Mouse (Mus musculus): ENCODE measurements around the gene Eps8.

Eps8 gene

DNA sequence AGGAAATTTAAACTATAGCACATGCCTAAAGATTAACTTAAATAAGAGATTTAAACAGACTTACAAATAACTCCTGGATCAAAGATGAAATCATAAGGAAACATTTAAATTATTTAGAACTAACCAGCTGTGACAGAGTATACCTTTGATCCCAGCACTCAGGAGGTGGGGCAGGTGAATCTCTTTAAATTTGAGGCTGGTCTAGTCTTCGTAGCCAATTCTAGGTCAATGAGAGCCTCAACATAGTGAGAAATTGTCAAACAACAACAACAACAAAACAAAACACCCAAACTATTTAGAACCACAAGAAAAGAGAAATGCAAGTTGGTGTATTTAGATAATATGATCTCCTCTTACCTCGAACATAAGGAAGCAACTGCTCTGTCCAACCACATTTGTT, at the start of gene Eps8:
Gene Eps8, minus strand, starts transcription at position 101 of the 400 bp plus-strand sequence.
- DNase-seq (ENCODE audit: low spot score in 2 of 2), result no peak

DNA sequence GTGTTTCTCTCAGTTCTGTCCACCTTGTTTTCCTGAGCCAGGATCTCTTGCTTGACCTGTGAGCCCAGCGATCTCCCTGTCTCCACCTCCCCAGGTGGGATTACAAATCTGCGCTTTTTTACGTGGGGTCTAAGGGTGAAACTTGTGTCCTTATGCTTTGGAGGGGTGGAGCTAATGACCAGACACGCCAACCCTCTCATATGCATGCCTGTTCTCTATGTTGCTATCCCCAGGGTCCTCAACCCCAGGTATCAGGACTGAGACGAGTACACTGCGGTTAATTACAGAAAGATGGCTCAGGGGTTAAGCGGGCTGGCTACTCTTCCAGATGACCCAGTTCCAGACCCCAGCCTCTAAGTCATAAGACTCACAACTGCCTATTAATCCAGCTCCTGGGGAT, 48.8 kb upstream of the Eps8 start:
- no peak for DNase-seq (ENCODE audit: low spot score in 2 of 2)

DNA sequence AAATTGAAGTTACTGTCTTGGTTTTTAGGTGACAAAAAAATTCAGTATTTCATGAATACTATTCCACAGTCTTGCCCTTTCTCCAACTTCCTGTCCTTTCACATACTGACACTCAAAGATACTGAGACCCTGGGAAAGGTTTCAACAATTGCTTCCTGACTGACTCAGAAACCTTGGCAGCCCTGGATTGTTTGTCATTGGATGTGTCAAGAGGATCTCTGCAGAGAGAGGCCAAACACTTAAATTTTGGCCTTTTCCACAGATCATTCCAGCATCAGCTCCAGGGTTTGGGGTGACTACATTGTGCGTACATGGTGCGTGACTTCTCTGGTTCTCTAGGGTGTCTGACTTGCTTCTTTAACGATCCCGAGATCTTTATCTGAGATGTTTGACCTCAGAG, 48.2 kb upstream of the Eps8 start:
- DNase-seq (ENCODE audit: low spot score in 2 of 2), result no peak

DNA sequence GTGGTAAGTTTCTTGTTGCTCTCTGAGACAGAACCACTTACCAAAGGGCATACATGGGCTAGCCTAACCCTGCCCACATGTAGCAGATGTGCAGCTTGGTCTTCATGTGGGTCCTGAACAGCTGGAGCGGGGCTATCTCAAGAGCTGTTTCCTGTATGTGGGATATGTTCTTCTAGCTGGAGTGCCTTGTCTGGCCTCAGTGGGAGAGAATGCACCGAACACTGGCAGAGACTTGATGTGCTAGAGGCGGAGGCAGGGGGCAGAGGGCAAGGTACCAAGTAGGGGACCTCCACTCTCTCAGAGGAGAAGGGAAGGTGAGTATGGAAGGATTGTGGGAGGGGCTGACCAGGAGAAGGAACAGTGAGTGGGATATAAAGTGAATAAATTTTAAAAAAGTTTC, 47.5 kb upstream of the Eps8 start:
- DNase-seq (ENCODE audit: low spot score in 2 of 2), result no peak

DNA sequence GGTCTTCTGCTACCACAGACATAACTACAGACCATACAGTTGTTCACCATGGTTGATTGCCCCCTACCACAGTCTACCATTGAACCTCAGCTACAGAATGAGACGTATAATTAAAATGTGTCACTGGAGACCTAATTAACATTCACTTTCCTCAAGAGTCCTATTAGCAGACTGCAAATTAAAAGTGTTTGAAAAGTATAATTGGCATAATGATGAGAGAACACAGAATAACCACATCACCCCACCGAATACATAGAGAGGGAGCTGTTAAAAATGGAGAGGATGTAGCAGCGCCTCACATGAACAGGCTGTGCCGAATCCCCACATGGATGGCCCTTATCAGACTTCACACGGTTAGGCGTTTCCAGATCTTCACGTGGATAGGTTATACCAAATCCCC, 44.8 kb upstream of the Eps8 start:
- no peak for DNase-seq (ENCODE audit: low spot score in 2 of 2)

DNA sequence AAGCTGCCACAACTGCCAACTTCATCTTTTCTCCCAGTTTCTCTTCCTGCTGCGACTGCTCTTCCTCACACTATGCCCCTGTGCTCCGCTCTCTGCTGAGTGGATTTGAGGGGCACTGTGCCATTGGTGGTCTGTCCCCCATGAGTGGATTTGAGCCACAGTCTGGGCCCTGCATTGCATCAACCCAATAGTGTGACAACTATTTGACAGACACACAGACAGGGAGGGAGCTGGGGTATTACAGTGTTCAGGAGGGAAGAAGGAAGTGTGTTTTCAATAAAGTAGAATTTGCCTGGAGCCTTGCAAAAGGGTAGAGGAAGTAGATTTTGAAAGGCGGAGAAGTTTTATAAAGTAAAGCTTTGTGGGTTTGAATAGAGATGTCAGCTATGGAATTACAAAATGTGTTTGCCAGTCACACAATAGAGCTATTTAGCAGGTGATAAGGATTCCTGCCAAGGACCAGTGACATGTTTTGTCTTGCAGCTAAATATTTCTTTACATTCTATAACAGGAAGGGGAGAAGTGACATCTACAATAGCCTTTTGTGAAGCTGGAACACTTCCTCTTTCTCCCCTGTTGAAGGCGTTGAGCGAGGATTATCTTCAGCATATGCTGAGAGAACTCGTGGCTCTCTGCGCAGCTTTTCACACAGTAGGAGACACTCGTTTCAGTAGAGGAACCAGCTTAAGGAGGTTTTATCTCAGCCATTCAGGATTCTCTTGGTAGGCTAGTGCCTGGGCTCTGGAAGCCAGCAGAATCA, 41.9 kb upstream of the Eps8 start:
- no peak for DNase-seq (ENCODE audit: low spot score in 2 of 2)

DNA sequence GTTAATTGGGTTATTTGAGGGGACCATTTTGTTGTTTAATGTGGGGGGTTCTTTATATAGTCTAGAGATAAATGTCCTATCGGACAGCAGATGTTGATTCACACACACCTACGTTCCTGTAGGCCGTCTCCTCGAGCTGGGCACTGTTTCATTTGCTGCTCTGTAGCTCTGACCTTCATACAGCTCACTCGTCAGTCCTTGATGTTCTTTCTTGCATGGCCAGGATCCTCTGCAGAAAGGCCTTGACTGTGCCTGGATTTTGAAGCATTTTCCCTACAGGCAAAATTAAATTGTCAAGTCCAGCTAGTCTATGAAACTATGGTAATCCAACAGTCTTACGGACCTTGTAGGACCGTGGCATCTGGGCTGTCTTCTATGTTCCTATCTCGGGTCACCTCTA, 40.4 kb upstream of the Eps8 start:
- no peak for DNase-seq (ENCODE audit: low spot score in 2 of 2)

DNA sequence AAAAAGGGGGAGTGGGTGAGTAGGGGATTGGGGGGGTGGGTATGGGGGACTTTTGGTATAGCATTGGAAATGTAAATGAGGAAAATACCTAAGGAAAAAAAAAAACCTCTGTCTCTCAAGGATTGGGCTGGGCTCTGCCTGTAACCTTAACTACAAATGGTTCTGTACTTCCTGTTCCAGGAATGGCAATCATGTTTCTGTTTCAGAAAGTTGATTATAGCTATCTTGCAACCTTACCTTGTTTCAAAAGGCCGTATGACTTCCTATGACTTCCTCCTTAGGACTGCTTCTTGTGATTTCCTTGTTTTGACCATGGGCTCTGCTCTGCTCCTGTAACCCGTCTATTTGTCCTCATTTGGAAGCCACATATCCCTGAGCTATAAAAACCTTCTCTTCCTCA, 39.6 kb upstream of the Eps8 start:
- DNase-seq (ENCODE audit: low spot score in 2 of 2), result no peak

DNA sequence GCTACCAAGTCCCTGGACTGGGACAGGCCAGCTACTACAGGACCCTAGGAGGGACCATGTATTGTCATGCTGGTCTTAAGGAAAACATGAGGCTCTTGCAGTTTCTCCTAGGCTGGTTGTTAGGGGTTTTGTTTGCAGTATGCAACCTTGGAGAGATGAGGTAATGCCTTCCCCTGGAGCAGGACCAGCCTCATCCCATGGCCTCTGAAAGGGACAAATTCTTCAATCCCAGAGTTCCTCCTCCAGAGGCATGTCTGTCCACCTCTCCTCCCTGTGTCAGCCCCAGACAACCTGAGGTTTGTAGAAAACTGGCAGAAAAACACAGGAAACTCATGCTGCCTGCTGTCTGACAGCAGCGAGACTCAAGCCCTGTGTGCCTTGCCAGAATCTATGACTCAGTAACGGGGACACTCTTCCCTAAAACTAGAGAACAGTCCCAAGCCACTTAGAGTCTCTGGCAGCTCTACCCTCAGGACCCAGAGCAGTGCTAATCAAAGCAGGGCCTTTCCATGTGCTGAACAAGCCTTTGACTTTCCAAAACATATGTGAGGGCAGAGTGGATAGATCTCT, 36.0 kb upstream of the Eps8 start:
- DNase-seq (ENCODE audit: low spot score in 2 of 2), result no peak

DNA sequence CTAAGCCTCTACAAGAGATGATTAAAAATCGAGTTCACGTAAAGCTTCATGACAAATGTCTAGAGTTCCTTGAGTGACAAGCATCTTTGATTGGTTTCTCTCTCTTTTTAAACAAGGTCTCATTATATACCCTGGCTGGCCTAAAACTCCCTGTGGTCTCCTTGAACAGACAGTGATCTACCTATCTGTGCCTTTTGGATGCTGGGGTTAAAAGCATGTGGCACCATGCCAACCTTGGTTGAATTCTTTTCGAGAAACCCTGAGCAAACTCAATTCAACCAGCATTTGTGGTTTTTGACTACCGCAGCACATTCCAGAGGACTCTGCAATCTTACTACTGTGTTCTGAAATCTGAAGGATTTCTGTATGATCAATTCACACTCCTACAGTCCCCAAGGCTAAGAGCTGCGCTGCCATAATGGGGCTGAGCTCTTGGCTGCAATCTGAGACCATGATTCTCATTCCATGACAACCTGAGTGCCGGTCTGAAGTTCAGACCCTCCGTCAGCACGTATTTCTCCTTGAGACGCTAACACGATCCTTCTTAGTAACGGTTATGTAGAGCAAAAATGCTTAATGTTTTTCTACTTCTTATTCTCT, 33.9 kb upstream of the Eps8 start:
- DNase-seq (ENCODE audit: low spot score in 2 of 2), result no peak

DNA sequence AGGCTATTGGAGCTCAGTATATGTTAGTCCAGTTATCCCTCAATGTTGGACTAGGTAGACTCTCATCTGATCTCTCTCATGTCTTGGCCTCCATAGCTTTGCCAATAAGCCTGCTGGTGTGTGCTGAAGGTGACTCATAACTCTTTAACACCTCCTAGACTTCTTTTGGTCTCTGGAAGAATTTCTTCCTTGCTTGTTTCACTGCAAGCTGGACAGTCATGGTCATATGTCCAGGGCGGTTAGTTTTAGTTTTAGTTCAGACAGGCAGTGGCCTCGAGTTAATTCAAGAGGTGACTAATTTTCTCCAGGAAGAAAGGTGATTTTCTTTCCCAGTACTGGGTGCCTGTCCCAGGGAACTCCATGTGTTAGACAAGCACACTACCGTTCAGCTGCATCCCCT, 33.4 kb upstream of the Eps8 start:
- DNase-seq (ENCODE audit: low spot score in 2 of 2), result no peak

DNA sequence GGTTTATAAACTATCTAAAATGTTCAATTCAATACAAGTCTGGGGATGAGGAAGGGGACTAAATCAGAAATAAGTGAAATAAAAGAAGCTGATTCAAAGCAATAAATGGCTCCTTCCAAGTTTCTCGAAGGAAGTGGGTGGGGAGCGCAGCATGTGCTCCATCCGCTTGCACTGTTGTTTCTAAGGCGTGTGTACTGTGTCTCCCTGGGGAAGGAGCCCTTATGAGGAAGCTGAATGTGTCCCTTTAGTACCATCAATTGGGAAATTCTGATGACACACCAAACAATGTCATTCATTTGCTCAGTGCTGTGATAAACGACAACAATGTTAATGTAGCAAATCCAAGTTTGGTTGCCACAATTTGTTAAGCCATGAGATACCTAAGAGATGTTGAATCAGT, 33.0 kb upstream of the Eps8 start:
- no peak for DNase-seq (ENCODE audit: low spot score in 2 of 2)

DNA sequence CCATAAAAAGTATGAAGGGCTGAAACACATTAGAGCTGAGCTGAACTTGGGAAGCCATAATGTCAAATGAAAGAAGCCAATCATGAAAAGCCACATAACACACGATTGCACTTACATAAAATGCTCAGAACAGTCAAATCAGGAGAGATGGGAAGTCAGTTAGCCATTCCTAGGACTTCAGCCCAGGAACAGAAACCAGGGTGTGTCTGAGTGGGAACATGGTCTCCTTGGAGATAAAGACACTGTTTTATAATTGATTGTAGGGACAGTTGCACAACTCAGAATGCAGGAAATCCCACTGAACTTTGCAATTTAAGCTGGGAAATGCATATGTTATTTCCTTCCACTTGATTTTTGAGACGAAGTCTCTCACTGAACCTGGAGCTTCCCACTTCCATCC, 28.0 kb upstream of the Eps8 start:
- no peak for DNase-seq (ENCODE audit: low spot score in 2 of 2)

DNA sequence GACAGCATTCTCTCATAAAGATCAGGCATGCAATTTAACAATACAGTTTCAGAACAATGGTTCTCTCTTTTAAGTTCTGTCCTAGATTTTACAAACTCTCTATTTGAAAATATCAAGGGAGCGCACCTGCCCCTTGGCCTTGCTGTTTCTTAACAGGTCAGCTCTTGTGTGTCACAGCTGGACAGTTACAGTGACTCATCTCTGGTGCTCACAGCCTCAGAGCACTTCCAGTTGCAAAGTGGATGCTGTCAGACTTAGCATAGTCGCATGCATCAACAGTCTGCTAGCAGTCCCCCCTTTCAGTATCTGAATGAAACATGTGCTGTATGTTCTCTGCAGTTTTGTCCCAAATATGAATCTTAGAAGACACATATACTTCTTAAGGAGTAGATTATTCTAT, 26.3 kb upstream of the Eps8 start:
- DNase-seq (ENCODE audit: low spot score in 2 of 2), result no peak

DNA sequence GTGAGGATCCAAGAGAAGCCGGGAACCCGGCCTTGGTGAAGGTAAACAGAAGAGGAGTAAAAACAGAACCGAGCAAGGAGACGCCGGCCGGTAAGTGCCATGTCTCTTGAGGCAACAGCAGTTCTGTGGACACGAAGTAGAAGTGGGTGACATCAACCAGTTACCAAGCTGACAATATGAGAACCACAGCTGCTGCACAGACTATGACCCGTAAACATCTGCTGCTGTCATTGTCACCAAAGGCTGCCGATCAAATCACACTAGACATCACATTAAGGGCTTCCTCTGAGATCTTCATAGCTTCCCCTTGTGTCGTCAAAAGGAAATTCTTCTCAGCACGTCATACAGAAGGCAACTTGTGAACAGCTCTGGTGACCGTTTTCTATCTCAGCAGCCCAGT, 21.9 kb upstream of the Eps8 start:
- no peak for DNase-seq (ENCODE audit: low spot score in 2 of 2)

DNA sequence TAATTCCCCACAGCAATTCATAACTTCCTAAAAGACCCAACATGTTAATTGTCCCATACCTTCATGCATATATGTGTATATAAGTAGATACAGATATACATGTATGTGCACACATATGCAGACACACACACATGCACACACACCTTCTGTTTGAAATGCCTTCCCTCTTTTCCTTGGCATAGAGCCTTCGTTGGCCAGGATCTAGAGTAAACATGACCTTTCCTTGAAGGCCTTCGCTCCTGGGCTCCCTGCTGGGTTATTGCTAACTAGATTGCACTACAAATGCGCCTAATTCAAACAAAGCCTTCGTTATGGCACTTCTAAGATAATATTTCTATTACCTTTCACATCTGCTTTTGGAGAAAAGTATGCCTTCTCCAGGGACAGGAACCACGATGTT, 20.9 kb upstream of the Eps8 start:
- DNase-seq (ENCODE audit: low spot score in 2 of 2), result no peak

DNA sequence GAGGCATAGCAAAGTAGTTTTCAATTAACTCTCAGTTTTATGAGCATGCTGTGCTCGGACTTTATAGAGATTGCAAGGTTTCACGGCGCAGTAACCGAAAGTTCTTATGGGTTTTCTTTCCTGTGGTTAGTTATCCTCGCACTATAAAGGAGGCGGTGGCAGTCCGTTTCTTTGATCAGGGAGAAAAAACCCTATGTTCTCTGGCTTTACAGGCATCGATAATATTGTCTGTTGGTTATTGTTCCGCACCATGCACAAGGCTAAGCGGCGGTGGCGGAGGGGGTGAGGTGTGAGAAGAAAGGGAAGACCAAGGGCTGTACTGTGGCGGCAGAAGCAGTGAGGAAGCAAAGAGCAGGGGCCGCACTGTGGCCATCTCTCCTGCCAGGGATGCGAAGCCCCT, 18.6 kb upstream of the Eps8 start:
- DNase-seq (ENCODE audit: low spot score in 2 of 2), result no peak

DNA sequence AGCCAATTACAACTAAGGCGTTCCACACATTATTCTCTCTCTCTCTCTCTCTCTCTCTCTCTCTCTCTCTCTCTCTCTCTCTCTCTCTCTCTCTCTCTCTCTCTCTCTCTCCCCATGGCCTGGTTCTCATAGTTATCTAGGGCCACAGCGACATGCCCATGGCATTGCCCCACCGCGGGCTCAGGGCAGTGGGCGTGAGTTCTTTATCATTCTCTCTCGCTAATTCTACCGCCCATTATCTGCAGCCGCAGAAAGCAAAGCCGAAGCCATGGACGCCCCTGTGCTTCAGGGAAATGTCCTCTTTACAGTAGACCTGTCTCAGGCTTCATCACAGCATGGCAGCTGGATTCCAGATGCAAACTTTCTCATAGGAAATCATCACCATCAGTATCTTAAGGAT, 16.9 kb upstream of the Eps8 start:
- DNase-seq (ENCODE audit: low spot score in 2 of 2), result no peak

DNA sequence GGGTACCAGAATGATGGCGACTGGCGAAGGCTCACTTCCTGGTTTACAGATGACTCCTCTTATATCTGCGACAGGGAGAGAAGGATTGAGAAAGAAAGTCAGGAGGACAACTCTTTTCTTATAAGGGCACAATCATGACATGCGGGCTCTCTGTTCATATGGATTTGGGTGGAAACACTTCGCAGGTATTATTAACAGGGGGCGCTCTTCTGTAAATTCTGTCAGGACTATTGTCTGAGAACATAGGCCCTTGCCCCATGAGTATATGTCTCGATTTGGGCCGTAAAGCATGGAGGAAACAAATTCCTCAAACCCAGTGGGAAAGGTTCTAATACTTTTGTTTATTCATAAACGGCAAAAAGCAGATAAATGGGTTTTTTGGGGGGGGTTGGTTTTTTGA, 16.1 kb upstream of the Eps8 start:
- DNase-seq (ENCODE audit: low spot score in 2 of 2), result no peak

DNA sequence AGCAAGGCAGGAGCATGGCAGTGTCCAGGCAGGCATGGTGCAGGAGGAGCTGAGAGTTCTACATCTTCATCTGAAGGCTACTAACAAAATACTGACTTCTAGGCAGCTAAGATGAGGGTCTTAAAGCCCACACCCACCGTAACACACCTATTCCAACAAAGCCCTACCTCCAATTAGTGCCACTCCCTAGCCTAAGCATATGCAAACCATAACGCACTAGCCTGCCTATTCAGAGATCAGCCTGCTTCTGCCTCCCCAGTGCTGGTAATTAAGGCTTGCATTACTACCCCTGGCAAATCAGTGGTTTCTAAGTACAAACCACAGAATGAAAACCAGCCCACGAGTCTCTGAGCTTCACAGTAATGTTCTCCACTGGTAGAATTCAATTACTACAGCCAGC, 15.2 kb upstream of the Eps8 start:
- DNase-seq (ENCODE audit: low spot score in 2 of 2), result no peak

DNA sequence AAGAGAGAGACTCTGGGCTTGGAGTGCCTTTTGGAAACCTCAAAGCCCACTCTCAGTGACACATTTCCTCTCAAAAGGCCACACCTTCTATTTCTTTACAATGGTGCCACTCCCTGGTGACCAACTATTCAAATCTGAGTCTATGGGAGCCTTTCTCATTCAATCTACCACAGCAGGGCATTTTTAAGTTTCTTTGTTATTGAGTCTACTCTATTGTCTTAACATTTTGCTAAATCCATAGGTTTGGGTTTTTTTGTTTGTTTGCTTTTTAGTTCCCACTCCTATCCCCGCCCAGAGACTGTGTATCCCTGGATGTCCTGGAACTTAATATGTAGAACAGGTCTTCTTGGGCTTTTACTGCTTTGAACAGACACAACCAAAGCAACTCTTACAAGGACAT, 14.8 kb upstream of the Eps8 start:
- DNase-seq (ENCODE audit: low spot score in 2 of 2), result no peak

DNA sequence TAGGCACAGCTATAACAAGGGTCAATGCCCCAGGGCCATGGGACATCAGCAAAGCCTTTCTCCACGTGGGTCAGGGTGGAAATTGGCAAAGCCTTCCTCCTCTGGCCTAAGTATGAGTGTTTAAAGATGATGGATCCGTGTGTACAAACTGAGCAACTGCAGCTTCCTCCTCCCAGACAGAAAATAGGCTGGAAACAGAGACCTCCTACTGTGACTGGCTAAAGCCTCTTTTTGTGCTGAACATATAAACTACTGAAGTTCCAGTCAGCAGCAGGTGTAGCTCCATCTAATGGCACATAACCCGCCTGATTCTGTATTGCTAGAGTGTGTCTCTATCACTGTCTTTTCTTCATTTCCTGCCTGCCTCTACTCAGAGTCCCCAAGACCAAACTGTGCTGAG, 13.7 kb upstream of the Eps8 start:
- DNase-seq (ENCODE audit: low spot score in 2 of 2), result no peak

DNA sequence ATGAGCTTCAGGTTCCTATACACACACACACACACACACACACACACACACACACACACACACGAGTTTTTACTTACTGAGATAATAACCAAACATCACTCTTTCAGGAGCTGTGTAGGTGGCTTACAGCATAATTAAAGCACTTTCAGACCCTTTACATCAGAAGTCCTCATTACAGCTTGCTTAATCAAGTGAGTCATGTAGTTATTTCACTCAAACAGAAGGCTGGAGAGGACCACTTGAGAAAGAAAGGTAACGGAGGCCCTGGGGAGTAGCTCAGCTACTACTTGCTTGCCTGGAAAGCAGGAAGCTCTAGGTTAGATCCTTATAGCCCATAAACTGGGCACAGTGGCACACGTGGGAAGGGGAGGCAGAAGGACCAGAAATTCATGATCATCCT, 13.0 kb upstream of the Eps8 start:
- DNase-seq (ENCODE audit: low spot score in 2 of 2), result no peak

DNA sequence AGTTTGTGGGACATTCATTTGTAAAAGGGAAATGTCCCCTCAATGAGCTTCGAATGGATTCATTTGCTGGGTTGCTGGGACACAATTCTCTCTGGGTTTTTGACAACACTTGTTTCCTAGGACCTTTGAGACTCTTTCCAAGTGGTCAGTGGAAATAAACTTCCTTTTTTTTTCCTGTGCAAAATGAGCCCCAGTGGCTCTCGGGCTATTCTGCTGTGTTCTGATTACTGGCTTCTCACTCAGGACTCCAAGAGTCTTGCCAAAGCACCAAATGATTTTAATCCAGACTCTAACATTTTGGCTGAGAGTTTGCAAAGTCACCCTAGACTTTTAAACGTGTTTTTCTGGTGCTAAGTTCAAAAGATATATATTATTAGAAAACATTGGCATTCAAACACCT, 10.3 kb upstream of the Eps8 start:
- no peak for DNase-seq (ENCODE audit: low spot score in 2 of 2)

Data from left cerebral cortex, adult 9 months (tissue).